Mouse (Mus musculus) spleen, embryonic (tissue): ENCODE results near the gene Lsmem1.
"Not testable (repeated sequence)": the region's sequence is repeated elsewhere in the genome, so short reads cannot be mapped to it uniquely, and the experiment has no call there.

Source experiments
- CTCF ChIA-PET: fragments of 350-600 bp; sonication (Branson Sonifier 250); formaldehyde crosslinking; loops from one replicate; lab custom pipeline; 2022; lab: Charles Lee

Gene Lsmem1

GRCm38 (mm10) chr12:40214888-40215876, 15.9 kb upstream of the Lsmem1 start:
- CTCF ChIA-PET: no interaction called here

GRCm38 (mm10) chr12:40209049-40209448, 9.8 kb upstream of the Lsmem1 start:
- CTCF ChIA-PET: no interaction called here

- CTCF ChIA-PET: no interaction called here
Observed at GRCm38 (mm10) chr12:40207909-40208308, 8.6 kb upstream of the Lsmem1 start.

GRCm38 (mm10) chr12:40202161-40203035, 3.1 kb upstream of the Lsmem1 start:
- CTCF ChIA-PET: no interaction called here

DNA sequence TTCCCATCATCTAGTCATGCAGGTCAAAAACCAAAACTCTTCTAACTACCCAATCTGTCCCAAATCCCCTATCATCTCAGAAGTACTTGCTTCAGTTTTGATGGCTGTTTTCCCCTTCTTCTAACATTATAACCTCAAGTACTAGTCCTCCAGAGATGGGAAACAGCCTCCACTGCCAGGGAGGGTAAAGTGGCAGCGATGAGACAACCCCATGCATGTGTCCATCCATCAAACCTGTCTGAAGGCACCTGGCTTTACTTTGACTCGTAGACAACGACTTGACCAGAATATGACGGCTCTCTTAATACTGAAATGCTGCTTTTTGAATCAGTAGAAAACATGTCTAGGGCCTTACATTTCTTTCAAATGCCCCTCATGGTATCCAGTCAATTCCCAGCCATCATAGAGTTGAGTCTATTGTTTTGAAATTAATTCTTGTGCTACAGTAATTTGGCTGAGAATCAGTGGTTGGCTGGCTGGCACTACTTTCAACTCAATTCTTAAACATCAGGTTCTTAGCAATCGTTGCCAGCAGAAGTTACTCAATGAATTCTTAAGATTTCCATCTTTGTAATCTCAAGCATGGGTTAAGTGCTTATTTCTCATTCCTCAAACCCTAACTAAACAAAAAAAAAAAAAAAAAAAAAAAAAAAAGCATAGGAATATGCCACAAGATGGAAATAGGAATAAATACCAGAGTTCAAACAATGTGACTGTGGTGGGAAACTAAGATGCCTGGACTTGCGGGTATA, 1.4 kb upstream of the Lsmem1 start:
- CTCF ChIA-PET: interaction anchor here (1.4 kb wide), 1 partner anchor 118 kb away, joined by 5 read pairs; no protein-coding TSS in a partner anchor

DNA sequence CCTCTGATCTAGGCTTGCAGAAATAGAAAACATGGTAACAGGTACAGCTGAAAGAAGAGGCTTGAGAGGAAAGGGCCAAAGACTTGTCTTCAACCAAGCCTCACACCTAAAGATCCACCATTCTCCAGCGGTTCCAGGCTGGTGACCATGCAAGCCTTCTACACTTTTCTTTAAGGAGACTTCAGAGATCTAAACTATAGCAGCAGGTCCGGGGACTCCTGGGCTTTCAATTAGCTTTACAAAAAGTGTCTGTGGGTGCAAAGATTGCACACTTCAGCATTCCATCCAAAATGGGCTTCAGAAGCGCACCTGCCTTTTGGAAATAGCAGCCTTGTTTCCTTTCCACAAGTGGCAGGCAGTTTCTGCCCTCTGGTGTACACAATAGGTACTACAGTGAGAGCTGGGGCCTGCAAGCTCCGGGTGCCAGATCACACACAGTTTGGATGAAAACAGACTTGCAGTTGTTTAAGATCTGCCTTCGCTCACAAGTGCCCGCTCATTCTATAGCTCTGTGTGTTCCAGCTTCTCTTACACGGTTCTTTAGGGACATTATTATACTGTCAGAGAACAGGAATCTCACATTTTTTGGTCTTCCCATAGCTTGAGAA, 609 bp upstream of the Lsmem1 start:
- CTCF ChIA-PET: interaction anchor here (0.5 to 1.4 kb wide), 2 partner anchors 89 to 118 kb away, joined by 4 to 5 read pairs; no protein-coding TSS in a partner anchor

- CTCF ChIA-PET: no interaction called here
Observed at GRCm38 (mm10) chr12:40198427-40198826, 863 bp downstream of the Lsmem1 start.

DNA sequence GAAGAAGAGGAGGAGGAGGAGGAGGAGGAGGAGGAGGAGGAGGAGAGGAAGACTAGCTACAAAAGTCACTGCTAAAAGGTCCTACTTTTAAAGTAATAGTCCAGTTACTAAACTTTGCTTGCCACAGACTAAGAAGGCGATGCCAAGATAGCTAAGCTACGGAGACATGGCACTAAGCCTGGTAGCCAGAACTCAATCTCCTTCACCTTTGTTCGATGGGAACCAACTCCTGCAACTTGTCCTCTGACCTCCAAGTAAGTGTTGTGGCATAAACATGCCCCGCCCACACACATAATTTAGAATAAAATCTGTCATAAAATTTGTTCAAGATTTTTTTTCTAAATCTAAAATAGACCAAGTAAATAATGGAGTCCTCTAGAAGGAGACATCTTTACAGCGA, 1.3 kb downstream of the Lsmem1 start:
- CTCF ChIA-PET: no interaction called here

GRCm38 (mm10) chr12:40197511-40197910, 1.8 kb downstream of the Lsmem1 start:
- CTCF ChIA-PET: interaction anchor here (0.7 kb wide), 1 partner anchor 458 kb away, joined by 10 read pairs; no protein-coding TSS in a partner anchor

- CTCF ChIA-PET: no interaction called here
Observed at GRCm38 (mm10) chr12:40185474-40185873, 13.8 kb downstream of the Lsmem1 start.

- CTCF ChIA-PET: no interaction called here
Observed at GRCm38 (mm10) chr12:40177089-40177488, 22.2 kb downstream of the Lsmem1 start.

GRCm38 (mm10) chr12:40176158-40176557, 23.1 kb downstream of the Lsmem1 start:
- CTCF ChIA-PET: no interaction called here

- CTCF ChIA-PET: not testable (repeated sequence)
Observed at GRCm38 (mm10) chr12:40175171-40175570, 24.1 kb downstream of the Lsmem1 start.

GRCm38 (mm10) chr12:40171637-40172036, 27.7 kb downstream of the Lsmem1 start:
- CTCF ChIA-PET: no interaction called here

GRCm38 (mm10) chr12:40169675-40170074, 29.6 kb downstream of the Lsmem1 start:
- CTCF ChIA-PET: interaction anchor here (0.7 kb wide), 1 partner anchor 513 kb away, joined by 3 read pairs; no protein-coding TSS in a partner anchor

DNA sequence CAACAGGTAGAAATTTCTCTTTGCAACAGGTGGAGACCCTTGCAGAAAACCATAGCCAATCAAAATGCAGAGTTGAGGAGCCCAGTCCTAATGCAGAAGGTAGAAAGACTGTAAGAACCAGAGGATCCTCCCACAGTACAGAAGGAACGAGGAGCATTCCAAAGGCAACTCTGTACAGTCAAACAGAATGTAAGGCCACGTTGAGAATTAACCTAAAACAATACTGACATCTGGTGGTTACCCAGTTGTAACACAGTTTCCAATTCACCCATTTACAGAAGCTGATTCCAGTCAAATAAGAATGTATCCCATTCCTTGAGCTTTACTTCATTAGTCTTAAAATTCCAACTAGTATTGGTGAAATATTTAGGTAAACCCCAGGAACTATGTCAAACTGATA, 34.7 kb downstream of the Lsmem1 start:
- CTCF ChIA-PET: interaction anchor here (0.6 to 1.0 kb wide), 3 partner anchors 49 to 291 kb away, joined by 3 to 7 read pairs (median 4); no protein-coding TSS in a partner anchor

DNA sequence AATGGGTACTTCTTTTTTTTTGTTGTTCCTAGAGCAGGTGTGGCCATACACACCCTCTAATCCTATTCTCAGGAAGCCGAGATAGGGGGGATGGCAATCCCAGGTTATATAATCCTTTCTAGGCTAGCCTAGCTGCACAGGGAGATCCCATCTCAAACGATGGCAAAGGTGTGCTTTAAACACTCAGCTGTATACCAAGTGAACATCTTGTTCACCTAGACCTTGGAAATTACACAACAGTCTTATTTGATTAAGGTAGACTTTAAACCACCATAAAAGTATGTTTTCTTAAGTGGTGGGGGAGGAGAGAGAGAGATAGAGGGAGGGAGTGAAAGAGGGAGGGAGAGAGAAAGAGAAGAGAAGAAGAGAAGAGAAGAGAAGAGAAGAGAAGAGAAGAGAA, 38.5 kb downstream of the Lsmem1 start:
- CTCF ChIA-PET: no interaction called here

DNA sequence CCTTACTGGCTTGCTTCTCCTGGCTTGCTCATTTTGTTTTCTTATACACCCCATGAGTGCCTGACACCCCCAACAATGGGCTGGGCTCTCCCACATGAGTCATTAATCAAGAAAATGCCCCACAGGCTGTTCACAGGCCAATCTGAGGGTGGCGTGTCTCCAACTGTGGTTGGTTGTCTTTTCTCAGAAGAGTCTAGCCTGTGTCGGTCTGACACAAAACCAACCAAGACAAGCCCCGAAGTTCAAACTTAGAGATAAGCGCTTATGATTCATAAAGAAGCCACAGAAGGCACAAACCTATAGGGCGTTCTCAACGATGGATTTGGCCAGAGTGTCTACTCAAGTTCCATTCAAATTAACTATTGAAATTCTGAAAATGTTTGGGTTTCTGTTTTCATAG, 45.1 kb downstream of the Lsmem1 start:
- CTCF ChIA-PET: no interaction called here

DNA sequence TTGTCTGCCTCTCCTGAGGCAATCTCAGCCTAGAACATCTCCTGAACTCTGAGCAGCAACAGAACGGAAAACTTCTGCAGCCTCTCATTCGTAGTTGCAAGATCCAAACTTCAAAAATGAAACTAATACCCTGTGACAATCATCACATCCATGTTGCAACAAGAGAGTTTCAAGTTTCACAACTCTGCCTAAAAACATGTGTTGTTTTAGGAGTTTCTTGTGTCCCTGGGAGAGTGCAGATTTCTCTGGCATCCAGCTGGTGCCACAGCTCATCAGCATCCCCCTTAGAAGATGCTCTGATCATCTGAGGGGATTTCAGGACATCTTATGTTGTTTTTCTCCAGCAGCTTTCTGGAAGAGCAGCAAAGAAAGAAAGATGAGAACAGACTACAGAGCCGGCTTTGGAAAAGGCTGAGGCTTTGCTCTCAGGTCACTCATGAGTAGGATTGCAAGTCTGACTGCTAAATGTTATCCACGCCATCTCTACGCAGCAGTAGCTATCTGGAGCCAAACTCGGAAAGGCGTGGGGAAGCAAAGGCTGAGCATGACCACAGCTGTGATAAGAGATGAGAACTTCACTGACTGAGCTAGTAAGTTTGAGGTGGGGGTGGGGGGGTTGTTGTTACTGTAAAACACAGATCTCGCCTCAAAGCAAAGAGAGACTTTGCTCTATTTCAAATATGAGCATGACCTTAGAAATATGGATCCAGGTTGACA, 46.8 kb downstream of the Lsmem1 start:
- CTCF ChIA-PET: no interaction called here

- CTCF ChIA-PET: interaction anchor here (0.6 to 0.7 kb wide), 2 partner anchors 28 to 1368 kb away, joined by 3 to 4 read pairs; partner anchors contain the start of gene Etv1
Observed at GRCm38 (mm10) chr12:40147319-40147718, 52.0 kb downstream of the Lsmem1 start.
